Mouse (Mus musculus): ENCODE data around the gene Ddx51. TPM values are rescaled to one million over a fixed set of nuclear protein-coding genes. Genes with fewer than 3 reads are reported as not detected.
A peak's percentile ranks its signal among the peaks of the same experiment; 100 is the strongest.

The Ddx51 gene
- 1 to 10 TPM; 7.7 to 9.5 TPM for total RNA-seq (2021)
- long read RNA-seq, experiment 1, full-length matches to known transcripts = 7 of 10 reads
- long read RNA-seq, experiment 1, partial matches to known transcripts = 0 of 10 reads
- long read RNA-seq, experiment 1, other reads (novel, unspliced or antisense) = 3 of 10 reads
- long read RNA-seq, experiment 2, full-length matches to known transcripts = 6 of 10 reads
- long read RNA-seq, experiment 2, partial matches to known transcripts = 1 of 10 reads
- long read RNA-seq, experiment 2, other reads (novel, unspliced or antisense) = 3 of 10 reads

- peak; percentile 96 for DNase-seq
- intact Hi-C loops (cut with DNase I; ENCODE audit: low total_unique reads) = no loop called here
Observed at GRCm38 (mm10) chr5:110652719-110653648, at the start of gene Ddx51, which contains the start of gene Noc4l. Gene Ddx51 (plus strand): TSS chr5:110653451. Gene Noc4l (minus strand): TSS chr5:110653417.

- no peak for DNase-seq
- intact Hi-C loops (cut with DNase I; ENCODE audit: low total_unique reads) = no loop called here
Observed at GRCm38 (mm10) chr5:110604311-110604710, 48.9 kb upstream of the Ddx51 start.

GRCm38 (mm10) chr5:110605531-110606221 is 47.6 kb upstream of the Ddx51 start:
- DNase-seq = no peak
- intact Hi-C loops (cut with DNase I; ENCODE audit: low total_unique reads) = no loop called here

- DNase-seq = peak; percentile 32
- intact Hi-C loops (cut with DNase I; ENCODE audit: low total_unique reads) = no loop called here
Observed at GRCm38 (mm10) chr5:110607767-110608166, 45.5 kb upstream of the Ddx51 start.

GRCm38 (mm10) chr5:110608336-110608735 is 44.9 kb upstream of the Ddx51 start:
- no peak for DNase-seq
- intact Hi-C loops (cut with DNase I; ENCODE audit: low total_unique reads) = no loop called here

GRCm38 (mm10) chr5:110608941-110609340 is 44.3 kb upstream of the Ddx51 start:
- intact Hi-C loops (cut with DNase I; ENCODE audit: low total_unique reads) = no loop called here
- no peak for DNase-seq

- no peak for DNase-seq
- intact Hi-C loops (cut with DNase I; ENCODE audit: low total_unique reads) = no loop called here
Observed at GRCm38 (mm10) chr5:110609425-110609824, 43.8 kb upstream of the Ddx51 start.

GRCm38 (mm10) chr5:110609868-110610267 is 43.4 kb upstream of the Ddx51 start:
- intact Hi-C loops (cut with DNase I; ENCODE audit: low total_unique reads) = no loop called here
- DNase-seq = no peak

GRCm38 (mm10) chr5:110610484-110610883 is 42.8 kb upstream of the Ddx51 start:
- intact Hi-C loops (cut with DNase I; ENCODE audit: low total_unique reads) = no loop called here
- DNase-seq = no peak

- no peak for DNase-seq
- intact Hi-C loops (cut with DNase I; ENCODE audit: low total_unique reads) = no loop called here
Observed at GRCm38 (mm10) chr5:110611435-110612158, 41.7 kb upstream of the Ddx51 start.

- no peak for DNase-seq
- intact Hi-C loops (cut with DNase I; ENCODE audit: low total_unique reads) = no loop called here
Observed at GRCm38 (mm10) chr5:110619226-110619625, 34.0 kb upstream of the Ddx51 start.

GRCm38 (mm10) chr5:110624319-110624718 is 28.9 kb upstream of the Ddx51 start:
- DNase-seq = no peak
- intact Hi-C loops (cut with DNase I; ENCODE audit: low total_unique reads) = no loop called here

GRCm38 (mm10) chr5:110627351-110627750 is 25.9 kb upstream of the Ddx51 start:
- intact Hi-C loops (cut with DNase I; ENCODE audit: low total_unique reads) = no loop called here
- DNase-seq = no peak

GRCm38 (mm10) chr5:110628156-110628555 is 25.1 kb upstream of the Ddx51 start:
- peak; percentile 28 for DNase-seq
- intact Hi-C loops (cut with DNase I; ENCODE audit: low total_unique reads) = no loop called here

GRCm38 (mm10) chr5:110629525-110630120 is 23.6 kb upstream of the Ddx51 start:
- no peak for DNase-seq
- intact Hi-C loops (cut with DNase I; ENCODE audit: low total_unique reads) = no loop called here

GRCm38 (mm10) chr5:110635951-110636707 is 17.1 kb upstream of the Ddx51 start:
- intact Hi-C loops (cut with DNase I; ENCODE audit: low total_unique reads) = loop anchor here (5.0 kb wide), 1 partner anchor 279 kb away; no protein-coding TSS in a partner anchor
- no peak for DNase-seq

GRCm38 (mm10) chr5:110638306-110639074 is 14.8 kb upstream of the Ddx51 start:
- DNase-seq = no peak
- intact Hi-C loops (cut with DNase I; ENCODE audit: low total_unique reads) = loop anchor here (5.0 kb wide), 1 partner anchor 281 kb away; no protein-coding TSS in a partner anchor
